Mouse (Mus musculus) heart, adult 2 months (tissue): ENCODE measurements at regions not wholly inside any gene's neighbourhood (a gene's known extent, or its start where the extent isn't known, plus 50 kb on each side); places are given as distances from the start of the nearest gene placed in this dataset.

Experiments used
- DNase-seq, 2 experiments: peaks; one replicate each; pipeline ENCODE4 v3.0.0; 2021
- H3K27ac ChIP-seq: fragments of 200-600 bp; 2 replicates; pipeline ENCODE4 v1.8.1; 2022
- H3K27me3 ChIP-seq: fragments of 200-500 bp; 2 replicates; pipeline ENCODE4 v1.6.1; 2012; ENCODE audit warnings: mild to moderate bottlenecking, low read length, inconsistent platforms, mixed read lengths; ENCODE audit not compliant: control insufficient read depth, insufficient read depth
- H3K36me3 ChIP-seq: fragments of 200-500 bp; 2 replicates; pipeline ENCODE4 v1.6.1; 2012; ENCODE audit warnings: low read length, inconsistent platforms; ENCODE audit not compliant: control insufficient read depth, insufficient read depth
- H3K4me1 ChIP-seq: fragments of 200-500 bp; 2 replicates; pipeline ENCODE4 v1.6.1; 2011; ENCODE audit warnings: low read length; ENCODE audit not compliant: control insufficient read depth, insufficient read depth
- H3K4me3 ChIP-seq: fragments of 200-600 bp; 2 replicates; pipeline ENCODE4 v1.8.1; 2022
- H3K79me2 ChIP-seq: fragments of 200-500 bp; replicated peaks from 2 replicates; pipeline ENCODE4 v1.6.1; 2012; ENCODE audit warnings: mild to moderate bottlenecking, inconsistent platforms, low read length, moderate library complexity, mixed read lengths; ENCODE audit not compliant: control insufficient read depth, insufficient read depth
- H3K9ac ChIP-seq: fragments of 200-500 bp; 2 replicates; pipeline ENCODE4 v1.6.1; 2012; ENCODE audit warnings: low read depth, mild to moderate bottlenecking, control low read depth, inconsistent platforms, low read length, mixed read lengths
- CTCF ChIP-seq: fragments of 200-600 bp; IDR thresholded peaks from 2 replicates; pipeline ENCODE4 v1.8.1; 2022; ENCODE audit warnings: antibody characterized with exemption, mild to moderate bottlenecking, moderate library complexity
- EP300 ChIP-seq: fragments of 200-500 bp; IDR thresholded peaks from 2 replicates; pipeline ENCODE4 v1.6.1; 2011; ENCODE audit warnings: low read depth, low read length, control low read depth; ENCODE audit not compliant: insufficient read depth
- POLR2A ChIP-seq: fragments of 200-500 bp; IDR thresholded peaks from 2 replicates; pipeline ENCODE4 v1.6.1; 2011; ENCODE audit warnings: mild to moderate bottlenecking, low read depth, low read length, control low read depth; ENCODE audit not compliant: insufficient read depth
- WGBS: fragments of 180-500 bp; shearing (Covaris S2); methylation state at CpG from one replicate; pipeline ENCODE4 v1.1.7; 2018; 5-methylcytosine and 5-hydroxymethylcytosine counted together
- intact Hi-C: fragments of 180-260 bp; cut with DNase I; formaldehyde crosslinking; loops from one replicate; pipeline ENCODE4 v1.15.1; 2025

- 61% methylated on average over 12 of the region's 12 CpGs for WGBS
- Histone ChIP-seq H3K36me3 (no peaks in the 10 kb centered on the region), H3K4me1 (no peaks in the 10 kb centered on the region), H3K9ac (no peak overlapping the region), H3K27ac (no peak overlapping the region), H3K79me2 (no peaks in the 10 kb centered on the region), H3K27me3 (no peaks in the 10 kb centered on the region), H3K4me3 (no peak overlapping the region)
- peak; percentile 26 to 31 for DNase-seq
- TF ChIP-seq POLR2A: no peak
- TF ChIP-seq CTCF: no peak
- no peak for TF ChIP-seq EP300
- intact Hi-C loops: no loop called here
Observed at GRCm38 (mm10) chr4:55843727-55844401, 311.6 kb upstream of the Klf4 start.

- TF ChIP-seq CTCF (no peak), EP300 (no peak), POLR2A (no peak)
- no peaks in the 10 kb centered on the region for H3K27me3 ChIP-seq
- H3K36me3 ChIP-seq: no peaks in the 10 kb centered on the region
- no peak overlapping the region for H3K27ac ChIP-seq
- 68% methylated on average over 3 of the region's 3 CpGs for WGBS
- H3K4me1 ChIP-seq: no peaks in the 10 kb centered on the region
- no peak overlapping the region for H3K9ac ChIP-seq
- H3K4me3 ChIP-seq: no peak overlapping the region
- no peak for DNase-seq
- H3K79me2 ChIP-seq: no peaks in the 10 kb centered on the region
- intact Hi-C loops: no loop called here
Observed at GRCm38 (mm10) chr4:55838568-55838967, 306.3 kb upstream of the Klf4 start.

GRCm38 (mm10) chr4:55824047-55824760 lies 291.9 kb upstream of the Klf4 start:
- WGBS: 49% methylated on average over 9 of the region's 9 CpGs
- H3K27ac ChIP-seq: no peak overlapping the region

GRCm38 (mm10) chr4:55823583-55823982 lies 291.3 kb upstream of the Klf4 start:
- peaks cover 6% of the 10 kb centered on the region for H3K4me1 ChIP-seq
- 80% methylated on average over 1 of the region's 1 CpGs for WGBS
- intact Hi-C loops: no loop called here
- no peaks in the 10 kb centered on the region for H3K79me2 ChIP-seq
- H3K9ac ChIP-seq: no peak overlapping the region
- H3K36me3 ChIP-seq: no peaks in the 10 kb centered on the region; the same call in 1 of the 2 replicates
- DNase-seq: no peak
- no peaks in the 10 kb centered on the region for H3K27me3 ChIP-seq
- TF ChIP-seq EP300 (no peak), CTCF (no peak), POLR2A (no peak)
- H3K27ac ChIP-seq: no peak overlapping the region
- no peak overlapping the region for H3K4me3 ChIP-seq

More at GRCm38 (mm10) chr4:55824047-55824760, 291.9 kb upstream of the Klf4 start:
- Histone ChIP-seq H3K79me2 (no peaks in the 10 kb centered on the region), H3K4me3 (no peak overlapping the region), H3K4me1 (peaks cover 6% of the 10 kb centered on the region), H3K36me3 (no peaks in the 10 kb centered on the region; the same call in 1 of the 2 replicates), H3K27me3 (no peaks in the 10 kb centered on the region), H3K9ac (no peak overlapping the region)
- intact Hi-C loops: no loop called here
- DNase-seq: peak; percentile 38 to 64
- TF ChIP-seq CTCF (peak; percentile 38), EP300 (no peak), POLR2A (no peak)

GRCm38 (mm10) chr4:55817035-55817818 lies 285.0 kb upstream of the Klf4 start:
- Histone ChIP-seq H3K27ac (no peak overlapping the region), H3K36me3 (no peaks in the 10 kb centered on the region), H3K79me2 (no peaks in the 10 kb centered on the region), H3K27me3 (no peaks in the 10 kb centered on the region), H3K9ac (no peak overlapping the region), H3K4me1 (no peaks in the 10 kb centered on the region), H3K4me3 (no peak overlapping the region)
- 70% methylated on average over 4 of the region's 4 CpGs for WGBS
- no peak for DNase-seq
- intact Hi-C loops: no loop called here
- TF ChIP-seq EP300 (no peak), CTCF (no peak), POLR2A (no peak)
